Mouse (Mus musculus) lung, adult 2 months (tissue): ENCODE results near the gene Ano9. TPM values are rescaled to one million over a fixed set of nuclear protein-coding genes. Genes with fewer than 3 reads are reported as not detected.

ENCODE experiments used
- DNase-seq: peaks from one replicate; pipeline ENCODE4 v3.0.0; 2022
- H3K4me1 ChIP-seq: fragments of 200-500 bp; 2 replicates; pipeline ENCODE4 v1.6.1; 2011; ENCODE audit warnings: low read length; ENCODE audit not compliant: control insufficient read depth, insufficient read depth
- H3K4me3 ChIP-seq: fragments of 200-500 bp; replicated peaks from 2 replicates; pipeline ENCODE3; 2011; ENCODE audit warnings: low read depth, mild to moderate bottlenecking, control low read depth, low read length; ENCODE audit errors: extremely low read depth
- CTCF ChIP-seq: fragments of 200-500 bp; IDR thresholded peaks from 2 replicates; pipeline ENCODE4 v1.5.1; 2011; ENCODE audit warnings: mild to moderate bottlenecking, low read length, control low read depth; ENCODE audit not compliant: insufficient read depth
- POLR2A ChIP-seq: fragments of 200-500 bp; IDR thresholded peaks from 2 replicates; pipeline ENCODE4 v1.6.1; 2011; ENCODE audit warnings: low read depth, mild to moderate bottlenecking, control low read depth, low read length, borderline replicate concordance; ENCODE audit errors: extremely low read depth
- WGBS: fragments of 180-500 bp; shearing (Covaris S2); methylation state at CpG from one replicate; pipeline ENCODE4 v1.1.7; 2018; 5-methylcytosine and 5-hydroxymethylcytosine counted together
- polyA plus RNA-seq: library from polyadenylated mRNA; depleted of rRNA; stranded (reverse); fragments of >200 nt; gene quantifications from 2 replicates; pipeline ENCODE4 v1.2.3, GENCODE M21; 2012; rRNA removed

Gene Ano9
- polyA plus RNA-seq, 1 experiment, result 10.7 TPM

GRCm38 (mm10) chr7:141058601-141059341, 58.8 kb downstream of the Ano9 start:
- 86% methylated on average over 14 of the region's 14 CpGs for WGBS
- no peak overlapping the region for H3K4me3 ChIP-seq
- DNase-seq, result no peak
- peaks cover 2% of the 10 kb centered on the region; the same call in 1 of the 2 replicates for H3K4me1 ChIP-seq
- no peak for TF ChIP-seq CTCF
- TF ChIP-seq POLR2A, result no peak

DNA sequence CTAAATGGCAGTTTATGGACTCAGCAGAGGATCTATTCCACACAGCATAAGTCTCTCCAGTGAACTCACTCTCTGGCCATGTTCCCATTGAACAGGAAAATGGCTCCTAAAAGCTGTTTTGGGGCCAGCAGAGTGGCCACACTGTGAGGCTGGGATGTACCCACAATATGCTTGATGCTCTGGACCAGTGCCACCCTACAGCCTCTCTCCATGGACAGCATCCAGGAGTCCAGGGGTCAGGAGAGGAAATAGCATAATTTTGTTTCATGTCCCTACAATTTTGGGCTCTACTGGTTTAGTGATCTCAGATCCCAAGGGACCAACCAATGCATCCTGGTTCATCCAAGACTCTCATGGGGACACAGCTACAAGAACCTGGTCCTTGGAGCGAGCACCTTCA, 60.1 kb downstream of the Ano9 start:
- WGBS, result 85% methylated on average over 1 of the region's 1 CpGs
- Histone ChIP-seq H3K4me1 (peaks cover 2% of the 10 kb centered on the region; the same call in 1 of the 2 replicates), H3K4me3 (no peak overlapping the region)
- TF ChIP-seq POLR2A (no peak), CTCF (no peak)
- no peak for DNase-seq

GRCm38 (mm10) chr7:141056976-141057375, 60.6 kb downstream of the Ano9 start:
- no peak for DNase-seq
- WGBS, result 80% methylated on average over 6 of the region's 6 CpGs
- Histone ChIP-seq H3K4me3 (no peak overlapping the region), H3K4me1 (peaks cover 2% of the 10 kb centered on the region; the same call in 1 of the 2 replicates)
- no peak for TF ChIP-seq POLR2A

DNA sequence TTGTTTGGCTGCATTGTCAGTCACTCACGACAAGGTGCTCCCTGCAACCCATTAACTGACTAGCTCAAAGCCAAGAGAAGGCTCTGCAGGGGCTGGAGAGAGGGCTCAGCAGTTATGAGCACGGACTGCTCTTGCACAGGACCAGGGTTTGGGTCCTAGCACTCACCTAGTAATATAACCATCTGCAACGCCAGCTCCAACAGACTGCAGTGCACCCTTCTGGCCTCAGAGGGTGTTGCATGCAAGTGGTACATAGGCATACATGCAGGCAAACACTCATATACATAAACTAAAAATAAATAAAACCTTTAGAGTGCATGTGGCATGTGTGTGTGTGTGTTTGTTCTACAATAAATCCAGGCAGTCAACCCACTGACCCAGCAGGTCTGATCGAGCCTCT, 61.8 kb downstream of the Ano9 start:
- H3K4me3 ChIP-seq, result no peak overlapping the region
- DNase-seq, result no peak
- peaks cover 2% of the 10 kb centered on the region; the same call in 1 of the 2 replicates for H3K4me1 ChIP-seq
- 73% methylated on average over 4 of the region's 4 CpGs for WGBS
- TF ChIP-seq CTCF (0 out of 2 replicates have a peak, but pooled peaks have one; percentile 14), POLR2A (no peak)

- Histone ChIP-seq H3K4me1 (peaks cover 5% of the 10 kb centered on the region), H3K4me3 (no peak overlapping the region)
- 78% methylated on average over 2 of the region's 2 CpGs for WGBS
- no peak for DNase-seq
- TF ChIP-seq POLR2A, result no peak
- no peak for TF ChIP-seq CTCF
Observed at GRCm38 (mm10) chr7:141052421-141052820, 65.2 kb downstream of the Ano9 start.

DNA sequence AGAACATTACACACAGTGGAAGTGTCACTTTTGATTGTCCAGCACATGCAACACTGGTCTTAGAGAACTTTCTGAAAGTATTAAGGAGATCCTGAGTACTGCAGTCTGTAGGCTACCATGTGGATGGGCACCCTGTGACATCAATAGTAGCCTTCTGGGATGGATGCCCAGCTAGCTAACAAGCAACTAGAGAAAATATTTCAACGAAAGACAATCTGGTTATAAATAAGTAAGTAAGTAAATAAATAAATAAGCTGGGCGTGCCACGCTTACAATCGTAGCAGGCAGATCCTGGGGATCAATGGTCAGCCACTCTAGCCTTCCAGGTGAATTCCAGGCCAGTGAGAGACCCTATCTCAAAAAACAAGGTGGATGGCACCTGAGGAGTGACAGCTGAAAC, 65.6 kb downstream of the Ano9 start:
- Histone ChIP-seq H3K4me1 (peaks cover 9% of the 10 kb centered on the region), H3K4me3 (no peak overlapping the region)
- WGBS, result 84% methylated on average over 4 of the region's 4 CpGs
- no peak for TF ChIP-seq CTCF
- TF ChIP-seq POLR2A, result no peak
- no peak for DNase-seq

Other genes starting within 250 kb of the Ano9 start
- 48.8 and 70.4 TPM in 2 replicates for gene Psmd13, start 235.8 kb downstream of the Ano9 start, polyA plus RNA-seq
- gene Sirt3, start 235.5 kb downstream of the Ano9 start, polyA plus RNA-seq, result 21.1 and 27.0 TPM in 2 replicates
- gene Cox8b, start 217.4 kb downstream of the Ano9 start, polyA plus RNA-seq, result 46.7 and 104 TPM in 2 replicates
- 0.07 and 0.31 TPM in 2 replicates for gene Nlrp6, start 196.9 kb downstream of the Ano9 start, polyA plus RNA-seq
- gene Pgghg, start 176.4 kb downstream of the Ano9 start, polyA plus RNA-seq, result 38.1 and 39.3 TPM in 2 replicates
- gene Ifitm5, start 167.5 kb downstream of the Ano9 start, polyA plus RNA-seq, result 3.2 and 5.2 TPM in 2 replicates
- 0.63 TPM in 1 of 2 replicates, not detected in the other for gene Gm45717, start 161.9 kb downstream of the Ano9 start, polyA plus RNA-seq
- 1,180 and 1,190 TPM in 2 replicates for gene Ifitm2, start 161.8 kb downstream of the Ano9 start, polyA plus RNA-seq
- gene Ifitm1, start 150.6 kb downstream of the Ano9 start, polyA plus RNA-seq, result 227 and 261 TPM in 2 replicates
- 560 and 814 TPM in 2 replicates for gene Ifitm3, start 107.0 kb downstream of the Ano9 start, polyA plus RNA-seq
- 10.6 and 24.3 TPM in 2 replicates for gene Ifitm6, start 99.9 kb downstream of the Ano9 start, polyA plus RNA-seq
- not detected in 2 replicates for gene Gm17387, start 88.7 kb downstream of the Ano9 start, polyA plus RNA-seq
- gene B4galnt4, start 56.7 kb downstream of the Ano9 start, polyA plus RNA-seq, result 0.33 and 0.36 TPM in 2 replicates
- gene Pkp3, start 39.6 kb downstream of the Ano9 start, polyA plus RNA-seq, result 23.8 and 47.7 TPM in 2 replicates
- gene Sigirr, start 17.2 kb downstream of the Ano9 start, polyA plus RNA-seq, result 40.5 and 40.6 TPM in 2 replicates
- gene Ptdss2, start 4.6 kb upstream of the Ano9 start, polyA plus RNA-seq, result 22.9 and 24.1 TPM in 2 replicates
- gene Rnh1, start 55.1 kb upstream of the Ano9 start, polyA plus RNA-seq, result 128 and 195 TPM in 2 replicates
- gene Hras, start 76.2 kb upstream of the Ano9 start, polyA plus RNA-seq, result 77.3 and 91.5 TPM in 2 replicates
- gene Lrrc56, start 76.4 kb upstream of the Ano9 start, polyA plus RNA-seq, result 15.8 TPM in 2 replicates
- gene Lmntd2, start 96.3 kb upstream of the Ano9 start, polyA plus RNA-seq, result 4.4 and 5.6 TPM in 2 replicates
- gene Rassf7, start 98.1 kb upstream of the Ano9 start, polyA plus RNA-seq, result 87.1 and 92.9 TPM in 2 replicates
- gene Phrf1, start 111.0 kb upstream of the Ano9 start, polyA plus RNA-seq, result 18.9 and 22.5 TPM in 2 replicates
- gene Irf7, start 148.7 kb upstream of the Ano9 start, polyA plus RNA-seq, result 48.8 and 49.7 TPM in 2 replicates
- 0.11 and 1.5 TPM in 2 replicates for gene Cdhr5, start 159.0 kb upstream of the Ano9 start, polyA plus RNA-seq
- not detected in 2 replicates for gene Sct, start 161.3 kb upstream of the Ano9 start, polyA plus RNA-seq
- gene Drd4, start 174.2 kb upstream of the Ano9 start, polyA plus RNA-seq, result not detected in 2 replicates
- 18.6 and 22.7 TPM in 2 replicates for gene Deaf1, start 209.9 kb upstream of the Ano9 start, polyA plus RNA-seq
- 37.2 and 49.2 TPM in 2 replicates for gene Tmem80, start 209.9 kb upstream of the Ano9 start, polyA plus RNA-seq
- 112 and 143 TPM in 2 replicates for gene Eps8l2, start 221.1 kb upstream of the Ano9 start, polyA plus RNA-seq